Mouse (Mus musculus) ES-Bruce4 (cell line): ENCODE results near the gene Serpina1b. TPM values are rescaled to one million over a fixed set of nuclear protein-coding genes. Genes with fewer than 3 reads are reported as not detected.

ENCODE experiments used
- polyA plus RNA-seq: library from polyadenylated mRNA; stranded (reverse); fragments of >200 nt; gene quantifications from 2 replicates; pipeline ENCODE4 v1.2.4, GENCODE M21; 2011; ENCODE audit warnings: low read depth; ENCODE audit not compliant: missing spikeins, insufficient read depth, insufficient read length

Serpina1b gene
- polyA plus RNA-seq, 1 experiment: not detected

Other genes with a start within 250 kb of the Serpina1b start
- not detected in 2 replicates for gene Serpina10, start 198.9 kb downstream of the Serpina1b start, polyA plus RNA-seq
- not detected in 2 replicates for gene Serpina6, start 173.2 kb downstream of the Serpina1b start, polyA plus RNA-seq
- gene Serpina16, start 154.2 kb downstream of the Serpina1b start, polyA plus RNA-seq: not detected in 2 replicates
- gene Serpina1f, start 134.8 kb downstream of the Serpina1b start, polyA plus RNA-seq: not detected in 2 replicates
- not detected in 2 replicates for gene Serpina1d, start 56.8 kb downstream of the Serpina1b start, polyA plus RNA-seq
- gene Serpina1a, start 33.2 kb upstream of the Serpina1b start, polyA plus RNA-seq: not detected in 2 replicates
- not detected in 2 replicates for gene Serpina1c, start 74.5 kb upstream of the Serpina1b start, polyA plus RNA-seq
- not detected in 2 replicates for gene Serpina1e, start 128.6 kb upstream of the Serpina1b start, polyA plus RNA-seq
- not detected in 2 replicates for gene Serpina11, start 159.6 kb upstream of the Serpina1b start, polyA plus RNA-seq
- gene Serpina9, start 183.4 kb upstream of the Serpina1b start, polyA plus RNA-seq: not detected in 2 replicates
- gene Serpina12, start 214.1 kb upstream of the Serpina1b start, polyA plus RNA-seq: not detected in 2 replicates